Mouse (Mus musculus) layer of hippocampus, postnatal 10 days (tissue): ENCODE data around the gene Tiam2. TPM values are rescaled to one million over a fixed set of nuclear protein-coding genes. Genes with fewer than 3 reads are reported as not detected.

ENCODE experiments used
- DNase-seq, 2 experiments: peaks; one replicate each; pipeline ENCODE4 v3.0.0; 2021; ENCODE audit warnings: low spot score in 2 of 2
- total RNA-seq, 2 experiments: library from RNA; stranded (reverse); gene quantifications; 2 replicates each; pipeline ENCODE4 v1.2.3; 2021

Tiam2 gene
- total RNA-seq, 2 experiments from 2014 or later: 24.2 to 29.0 TPM

DNA sequence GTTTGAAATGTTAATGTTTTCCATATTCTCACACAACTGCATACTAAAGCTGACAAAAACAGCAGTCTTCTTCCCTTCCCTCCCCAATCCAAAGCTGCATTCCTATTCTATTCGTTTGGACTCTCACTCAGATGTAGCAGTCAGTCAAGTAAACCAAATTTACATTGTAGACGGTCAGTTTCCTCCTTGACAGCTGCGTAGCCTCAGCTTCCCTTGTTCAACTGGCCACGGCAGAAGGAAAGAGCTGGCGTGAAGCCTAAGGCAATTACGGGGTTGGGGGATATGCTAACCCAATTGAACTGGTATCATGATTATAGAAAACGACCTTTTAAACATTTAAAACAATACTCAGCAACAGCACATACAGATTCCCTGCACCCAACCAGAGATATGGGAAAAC, 221.4 kb downstream of the Tiam2 start:
- no peak for DNase-seq

DNA sequence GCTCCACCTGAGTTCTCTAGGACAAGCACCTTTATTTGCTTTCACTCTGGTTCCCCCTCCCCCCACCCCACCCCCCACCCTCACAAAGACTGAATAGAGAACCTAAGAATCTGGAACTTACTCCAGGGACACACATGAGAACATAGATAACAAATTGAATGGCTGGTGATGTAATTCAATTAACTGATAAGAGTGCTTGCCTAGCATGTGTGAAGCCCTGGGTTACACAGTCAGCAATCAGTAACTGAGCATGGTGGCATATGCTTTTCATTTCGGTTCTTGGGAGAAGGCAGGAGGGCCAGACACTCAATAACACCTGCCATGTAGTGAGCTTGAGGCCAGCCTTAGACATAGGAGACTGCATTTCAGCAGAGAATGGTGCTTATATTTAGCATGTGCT, 229.9 kb downstream of the Tiam2 start:
- DNase-seq: no peak

DNA sequence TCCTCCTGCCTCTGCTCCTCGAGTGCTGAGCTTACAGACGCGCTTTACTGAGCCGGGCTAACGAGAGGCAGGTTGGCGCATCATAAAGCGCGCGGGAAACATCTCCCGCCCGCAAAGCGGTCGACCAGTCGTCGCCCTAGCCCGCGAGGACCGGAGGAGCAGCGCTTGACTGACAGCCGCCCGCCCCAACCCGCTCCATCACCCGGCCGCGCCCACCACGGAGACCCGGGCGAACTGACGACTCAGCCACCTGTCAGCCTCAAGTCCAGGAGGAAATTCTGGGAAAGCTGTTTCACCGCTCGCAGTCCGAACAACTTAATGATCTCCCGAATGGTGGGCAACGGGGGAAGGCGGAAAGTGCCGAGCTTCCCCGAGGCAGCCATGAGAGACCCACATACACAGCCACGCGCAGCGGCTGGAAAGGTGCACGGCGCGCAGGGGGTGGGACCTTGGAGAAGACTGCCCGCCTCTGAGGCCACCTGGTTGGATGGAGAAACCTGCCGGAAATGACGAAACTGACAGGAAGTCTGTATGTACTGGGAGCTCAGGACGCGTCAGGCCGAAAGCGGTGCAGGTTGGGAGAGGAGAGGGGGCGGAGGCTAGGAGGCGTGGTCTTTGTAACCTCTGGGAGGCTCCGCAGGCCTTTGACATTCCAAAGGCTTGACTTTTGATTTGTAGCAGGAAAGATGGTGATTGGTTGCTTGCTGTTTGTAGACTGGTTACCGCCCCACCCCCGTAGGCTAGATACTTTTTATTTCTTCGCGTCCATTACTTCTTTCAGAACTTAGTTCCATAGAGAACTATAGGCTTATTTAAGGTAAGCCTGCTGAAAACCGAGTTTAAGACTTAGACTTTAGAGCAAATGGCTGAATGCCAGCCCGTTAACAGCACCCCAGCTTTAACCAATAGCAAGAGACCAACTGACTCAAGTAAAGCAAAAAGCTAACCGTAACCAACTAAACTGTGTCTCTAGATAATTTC, 231.2 kb downstream of the Tiam2 start, which contains the start of gene Tfb1m:
Gene Tfb1m (minus strand): TSS at position 451 of the 981 bp plus-strand sequence.
- peak; percentile 96 to 97 for DNase-seq

DNA sequence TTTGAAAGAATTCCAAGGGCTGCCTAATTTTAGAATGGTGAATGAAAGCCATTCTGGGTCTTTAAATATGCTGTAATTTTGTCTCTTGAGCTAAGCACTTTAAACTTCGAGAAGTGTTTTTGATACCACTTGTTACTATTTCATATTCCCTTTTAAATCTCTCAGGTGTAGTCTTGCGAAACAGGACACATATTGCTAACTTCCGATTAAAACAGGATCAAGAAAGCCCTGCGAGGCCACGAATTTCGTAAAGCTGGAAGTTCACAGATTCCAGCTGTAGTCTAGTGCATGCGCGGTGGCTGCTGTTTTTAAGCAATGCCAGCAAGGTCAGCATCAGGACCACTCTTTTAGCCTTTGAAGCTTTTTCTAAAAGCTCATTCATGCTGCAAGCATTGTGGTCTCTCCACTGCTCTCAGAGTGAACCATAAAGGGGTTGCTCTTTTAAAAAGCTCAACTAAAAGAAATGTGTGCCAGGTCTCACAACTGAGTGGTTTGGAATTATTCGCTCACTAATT, 232.0 kb downstream of the Tiam2 start:
- DNase-seq: no peak

DNA sequence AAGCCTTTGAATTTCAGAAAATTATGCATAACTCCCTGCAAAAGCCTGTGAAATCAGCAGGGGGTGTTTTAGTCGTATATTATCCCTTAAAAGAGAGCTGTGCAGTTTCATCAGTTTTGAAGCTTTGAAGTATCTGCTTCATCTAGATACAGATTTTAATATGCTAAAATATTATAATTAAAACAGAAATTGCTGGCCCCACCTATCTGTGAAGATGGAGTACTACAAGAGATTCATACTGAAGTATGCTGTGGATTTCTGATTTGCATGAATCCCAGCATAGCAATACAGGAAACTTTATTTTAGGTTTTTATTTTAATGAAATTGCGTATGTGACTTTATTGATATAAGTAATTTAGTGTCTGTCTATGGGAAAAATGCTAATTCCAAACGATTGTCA, 234.2 kb downstream of the Tiam2 start:
- DNase-seq: no peak

DNA sequence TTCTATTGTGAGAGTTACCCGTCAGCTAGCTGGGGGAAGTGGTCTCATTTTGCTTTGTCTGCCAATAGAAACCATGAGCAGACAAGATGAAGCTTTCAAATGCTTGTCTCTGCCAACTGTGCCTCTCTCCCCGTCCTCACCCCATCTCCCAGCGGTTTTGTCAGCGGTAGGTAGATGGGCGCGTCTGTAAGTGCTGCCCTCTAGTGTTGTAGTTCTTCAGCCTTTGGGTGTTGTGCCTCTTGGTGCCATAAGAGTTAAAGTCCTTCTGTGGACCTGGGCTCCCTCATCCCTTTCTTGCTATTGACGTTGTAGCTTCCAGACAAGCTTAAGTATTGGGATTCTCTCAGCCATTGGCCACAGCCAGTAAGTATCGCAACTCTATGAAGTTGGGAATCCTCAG, 236.0 kb downstream of the Tiam2 start:
- no peak for DNase-seq

DNA sequence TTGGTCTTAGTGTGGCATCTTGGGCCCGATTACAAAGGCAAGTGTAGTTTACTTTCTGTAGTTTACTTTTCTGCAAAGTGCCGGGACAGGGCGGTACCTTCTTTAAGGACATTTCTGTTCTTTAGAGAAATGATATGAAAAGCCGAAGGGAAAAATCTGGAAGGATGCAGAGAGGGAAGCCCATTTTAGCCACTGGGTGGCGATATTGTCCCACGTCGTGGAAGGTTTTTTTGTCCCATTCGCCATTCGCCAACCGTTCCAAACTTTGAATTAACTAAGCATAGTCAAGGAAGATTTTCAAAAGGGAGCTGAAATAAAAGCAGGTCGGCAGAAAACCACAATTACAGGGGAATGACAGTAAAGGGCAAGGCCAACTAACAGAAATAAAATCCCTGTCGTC, 244.5 kb downstream of the Tiam2 start:
- peak; percentile 86 to 88 for DNase-seq

Other genes starting within 250 kb of the Tiam2 start
- gene Scaf8, start 211.6 kb upstream of the Tiam2 start, total RNA-seq: 10 to 100 TPM; 58.0 to 60.2 TPM
- under 1 TPM; 0.74 to 0.98 TPM for gene Cldn20, start 206.0 kb downstream of the Tiam2 start, total RNA-seq
- 1 to 10 TPM; 5.0 to 5.4 TPM for gene Tfb1m, start 231.2 kb downstream of the Tiam2 start, total RNA-seq